Mouse (Mus musculus): ENCODE measurements around the gene Rif1.

DNA sequence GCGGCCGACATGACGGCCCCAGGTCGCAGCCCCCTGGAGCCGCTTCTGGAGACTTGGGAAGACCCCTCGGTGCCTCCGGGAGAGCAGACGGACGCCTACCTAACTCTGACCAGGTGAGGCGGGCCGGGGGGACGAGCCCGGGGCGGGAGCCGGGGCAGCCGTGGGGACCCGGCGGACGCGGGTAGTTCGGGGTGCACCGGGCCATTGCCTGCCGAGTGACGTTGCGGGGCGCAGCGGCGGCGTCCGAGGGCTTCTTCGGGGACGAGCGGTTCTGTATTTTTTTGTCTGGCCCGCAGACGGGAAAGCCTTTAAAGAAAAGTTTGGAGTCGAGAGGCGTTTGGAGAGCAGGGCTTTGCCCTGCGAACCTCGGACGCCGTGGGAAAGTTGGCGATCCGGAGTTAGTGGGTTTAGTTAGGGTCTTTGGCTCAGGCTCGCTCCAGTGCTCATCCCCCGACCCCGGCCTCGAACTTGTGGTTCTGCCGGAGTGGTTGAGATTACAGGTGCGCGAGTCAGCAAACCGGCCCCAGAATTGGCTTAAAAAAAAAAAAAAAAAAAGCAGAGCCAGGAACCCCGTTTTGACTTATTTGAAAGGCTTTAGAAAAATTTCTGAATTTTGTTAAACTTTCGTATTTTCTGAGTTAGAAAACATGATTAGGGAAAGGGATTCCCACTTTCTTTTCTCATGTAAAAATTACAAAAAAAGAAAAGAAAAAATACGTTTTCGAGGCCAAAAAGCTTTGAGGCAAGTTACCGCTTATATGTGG lies 691 bp downstream of the Rif1 start:
- TF ChIP-seq CTCF (IDR thresholded peaks at IDR 0.05; ENCODE audit: low read depth, low read length) = no peak
- TF ChIP-seq POLR2A (IDR thresholded peaks at IDR 0.05; ENCODE audit: extremely low read depth, insufficient read depth, low read length) = no peak
